Mouse (Mus musculus) midbrain, embryonic 10.5 days (tissue): Measurements from ENCODE around the gene Dlk2. TPM values are rescaled to one million over a fixed set of nuclear protein-coding genes. Genes with fewer than 3 reads are reported as not detected.
A peak's percentile ranks its signal among the peaks of the same experiment; 100 is the strongest.

Experiments used
- DNase-seq: peaks from one replicate; pipeline ENCODE4 v3.0.0-alpha.2; 2017; ENCODE audit warnings: low spot score
- H3K27ac ChIP-seq: fragments of 300-500 bp; sonication (generic); replicated peaks from 2 replicates; pipeline ENCODE4 v1.5.1; 2016; ENCODE audit warnings: mild to moderate bottlenecking
- H3K27me3 ChIP-seq: fragments of 300-500 bp; sonication (generic); 2 replicates; pipeline ENCODE4 v1.6.1; 2016; ENCODE audit warnings: low read depth, mild to moderate bottlenecking; ENCODE audit not compliant: poor library complexity, severe bottlenecking
- H3K36me3 ChIP-seq: fragments of 300-500 bp; sonication (generic); 2 replicates; pipeline ENCODE4 v1.6.1; 2016; ENCODE audit warnings: mild to moderate bottlenecking, moderate library complexity
- H3K4me1 ChIP-seq: fragments of 300-500 bp; sonication (generic); 2 replicates; pipeline ENCODE4 v1.6.1; 2016
- H3K4me3 ChIP-seq: fragments of 300-500 bp; sonication (generic); 2 replicates; pipeline ENCODE4 v1.5.1; 2016; ENCODE audit warnings: mild to moderate bottlenecking, moderate library complexity
- H3K9me3 ChIP-seq: fragments of 300-500 bp; sonication (generic); replicated peaks from 2 replicates; pipeline ENCODE4 v1.6.1; 2016; ENCODE audit warnings: mild to moderate bottlenecking
- WGBS: fragments of 180-500 bp; shearing (Covaris S2); methylation state at CpG from one replicate; pipeline ENCODE4 v1.1.7; 2016; 5-methylcytosine and 5-hydroxymethylcytosine counted together
- polyA plus RNA-seq: library from polyadenylated mRNA; unstranded; fragments of >200 nt; fragmentation: Nextera tagmentation; extraction: Ambion mirVana; gene quantifications from 2 replicates; pipeline ENCODE4 v1.2.1, GENCODE M21; 2016

Dlk2 gene
- polyA plus RNA-seq, 1 experiment from 2014 or later = 0.68 TPM

- H3K27me3 ChIP-seq = no peaks in the 10 kb centered on the region
- 93% methylated on average over 15 of the region's 15 CpGs for WGBS
- no peak overlapping the region for H3K4me3 ChIP-seq
- H3K4me1 ChIP-seq = no peaks in the 10 kb centered on the region
- H3K27ac ChIP-seq = no peak overlapping the region
- no peak for DNase-seq
- no peaks in the 10 kb centered on the region for H3K9me3 ChIP-seq
- peaks cover 28% of the 10 kb centered on the region for H3K36me3 ChIP-seq
Measured at GRCm38 (mm10) chr17:46306956-46307355, 9.7 kb downstream of the Dlk2 start.

- no peak for DNase-seq
- 87% methylated on average over 12 of the region's 12 CpGs for WGBS
Measured at GRCm38 (mm10) chr17:46309835-46310234, 12.6 kb downstream of the Dlk2 start.

GRCm38 (mm10) chr17:46310515-46310914 lies 13.3 kb downstream of the Dlk2 start:
- Histone ChIP-seq H3K4me3 (no peak overlapping the region), H3K9me3 (no peaks in the 10 kb centered on the region), H3K36me3 (peaks cover 24% of the 10 kb centered on the region), H3K27me3 (no peaks in the 10 kb centered on the region), H3K27ac (no peak overlapping the region), H3K4me1 (no peaks in the 10 kb centered on the region)
- DNase-seq = no peak
- WGBS = 87% methylated on average over 10 of the region's 10 CpGs

More at GRCm38 (mm10) chr17:46309835-46310234, 12.6 kb downstream of the Dlk2 start:
- peaks cover 25% of the 10 kb centered on the region for H3K36me3 ChIP-seq
- H3K9me3 ChIP-seq = no peaks in the 10 kb centered on the region
- H3K27ac ChIP-seq = no peak overlapping the region
- no peaks in the 10 kb centered on the region for H3K4me1 ChIP-seq
- no peaks in the 10 kb centered on the region for H3K27me3 ChIP-seq
- no peak overlapping the region for H3K4me3 ChIP-seq

GRCm38 (mm10) chr17:46313135-46313715 lies 16.0 kb downstream of the Dlk2 start:
- Histone ChIP-seq H3K27ac (no peak overlapping the region), H3K36me3 (peaks cover 11% of the 10 kb centered on the region), H3K27me3 (no peaks in the 10 kb centered on the region), H3K4me1 (no peaks in the 10 kb centered on the region), H3K9me3 (no peaks in the 10 kb centered on the region), H3K4me3 (no peak overlapping the region)
- DNase-seq = no peak
- WGBS = 88% methylated on average over 9 of the region's 9 CpGs

- Histone ChIP-seq H3K4me1 (no peaks in the 10 kb centered on the region), H3K27ac (no peak overlapping the region), H3K27me3 (no peaks in the 10 kb centered on the region), H3K4me3 (no peak overlapping the region), H3K9me3 (no peaks in the 10 kb centered on the region), H3K36me3 (peaks cover 10% of the 10 kb centered on the region)
- DNase-seq = no peak
- WGBS = 91% methylated on average over 10 of the region's 10 CpGs
Measured at GRCm38 (mm10) chr17:46315813-46316212, 18.6 kb downstream of the Dlk2 start.

- Histone ChIP-seq H3K4me1 (no peaks in the 10 kb centered on the region), H3K27ac (no peak overlapping the region), H3K27me3 (no peaks in the 10 kb centered on the region), H3K4me3 (no peak overlapping the region), H3K9me3 (peaks cover 4% of the 10 kb centered on the region; the same call in 1 of the 2 replicates), H3K36me3 (peaks cover 41% of the 10 kb centered on the region)
- 82% methylated on average over 6 of the region's 6 CpGs for WGBS
- DNase-seq = no peak
Measured at GRCm38 (mm10) chr17:46320492-46320891, 23.3 kb downstream of the Dlk2 start.

- Histone ChIP-seq H3K9me3 (peaks cover 4% of the 10 kb centered on the region; the same call in 1 of the 2 replicates), H3K4me1 (peaks cover 9% of the 10 kb centered on the region), H3K27ac (no peak overlapping the region), H3K4me3 (no peak overlapping the region), H3K36me3 (peaks cover 41% of the 10 kb centered on the region), H3K27me3 (no peaks in the 10 kb centered on the region)
- WGBS = 92% methylated on average over 14 of the region's 14 CpGs
- no peak for DNase-seq
Measured at GRCm38 (mm10) chr17:46322046-46322823, 25.0 kb downstream of the Dlk2 start.

- 4% methylated on average over 27 of the region's 27 CpGs for WGBS
Measured at GRCm38 (mm10) chr17:46327413-46327905, 30.2 kb downstream of the Dlk2 start.

GRCm38 (mm10) chr17:46327906-46328534 lies 30.8 kb downstream of the Dlk2 start, which contains the start of gene Abcc10:
Gene Abcc10, minus strand, starts transcription at chr17:46328352.
- H3K36me3 ChIP-seq = peaks cover 17% of the 10 kb centered on the region
- peak within 1 kb of the TSS; percentile 73 for H3K4me3 ChIP-seq
- WGBS = under 1% methylated on average over 40 of the region's 40 CpGs
- no peaks in the 10 kb centered on the region for H3K9me3 ChIP-seq
- H3K27ac ChIP-seq = peak within 1 kb of the TSS; percentile 88
- peak; percentile 97 for DNase-seq
- peaks cover 21% of the 10 kb centered on the region for H3K4me1 ChIP-seq
- H3K27me3 ChIP-seq = no peaks in the 10 kb centered on the region

More at GRCm38 (mm10) chr17:46327413-46327905, 30.2 kb downstream of the Dlk2 start:
- DNase-seq = no peak
- H3K36me3 ChIP-seq = peaks cover 22% of the 10 kb centered on the region
- H3K4me3 ChIP-seq = peak overlapping the region; percentile 73
- peaks cover 21% of the 10 kb centered on the region for H3K4me1 ChIP-seq
- H3K27me3 ChIP-seq = no peaks in the 10 kb centered on the region
- peak overlapping the region; percentile 88 for H3K27ac ChIP-seq
- no peaks in the 10 kb centered on the region for H3K9me3 ChIP-seq

- peaks cover 21% of the 10 kb centered on the region for H3K4me1 ChIP-seq
- peak overlapping the region; percentile 88 for H3K27ac ChIP-seq
- peak overlapping the region; percentile 73 for H3K4me3 ChIP-seq
- WGBS = 77% methylated on average over 6 of the region's 6 CpGs
- no peaks in the 10 kb centered on the region for H3K9me3 ChIP-seq
- H3K27me3 ChIP-seq = no peaks in the 10 kb centered on the region
- DNase-seq = no peak
- peaks cover 10% of the 10 kb centered on the region for H3K36me3 ChIP-seq
Measured at GRCm38 (mm10) chr17:46328723-46329122, 31.5 kb downstream of the Dlk2 start.

GRCm38 (mm10) chr17:46336475-46336874 lies 39.3 kb downstream of the Dlk2 start:
- no peaks in the 10 kb centered on the region for H3K36me3 ChIP-seq
- 23% methylated on average over 5 of the region's 5 CpGs for WGBS
- DNase-seq = no peak
- no peaks in the 10 kb centered on the region for H3K4me1 ChIP-seq
- H3K9me3 ChIP-seq = no peaks in the 10 kb centered on the region
- H3K27me3 ChIP-seq = no peaks in the 10 kb centered on the region
- H3K4me3 ChIP-seq = no peak overlapping the region
- no peak overlapping the region for H3K27ac ChIP-seq

GRCm38 (mm10) chr17:46341208-46341607 lies 44.0 kb downstream of the Dlk2 start:
- no peaks in the 10 kb centered on the region for H3K27me3 ChIP-seq
- H3K9me3 ChIP-seq = peaks cover 23% of the 10 kb centered on the region
- no peak overlapping the region for H3K27ac ChIP-seq
- WGBS = 87% methylated on average over 7 of the region's 7 CpGs
- no peaks in the 10 kb centered on the region for H3K36me3 ChIP-seq
- H3K4me3 ChIP-seq = no peak overlapping the region
- no peaks in the 10 kb centered on the region for H3K4me1 ChIP-seq
- DNase-seq = no peak
